Mouse (Mus musculus) naive thymus-derived CD4-positive, alpha-beta T cell, adult 5 months (primary cell): ENCODE data around the gene Gm2888. TPM values are rescaled to one million over a fixed set of nuclear protein-coding genes. Genes with fewer than 3 reads are reported as not detected.

Experiments used
- polyA plus RNA-seq: library from polyadenylated mRNA; unstranded; fragments of 100-300 nt; shearing (Covaris generic); gene quantifications from one replicate; pipeline ENCODE4 v1.2.1, GENCODE M21; 2017

Gene Gm2888
- not detected for polyA plus RNA-seq

DNA sequence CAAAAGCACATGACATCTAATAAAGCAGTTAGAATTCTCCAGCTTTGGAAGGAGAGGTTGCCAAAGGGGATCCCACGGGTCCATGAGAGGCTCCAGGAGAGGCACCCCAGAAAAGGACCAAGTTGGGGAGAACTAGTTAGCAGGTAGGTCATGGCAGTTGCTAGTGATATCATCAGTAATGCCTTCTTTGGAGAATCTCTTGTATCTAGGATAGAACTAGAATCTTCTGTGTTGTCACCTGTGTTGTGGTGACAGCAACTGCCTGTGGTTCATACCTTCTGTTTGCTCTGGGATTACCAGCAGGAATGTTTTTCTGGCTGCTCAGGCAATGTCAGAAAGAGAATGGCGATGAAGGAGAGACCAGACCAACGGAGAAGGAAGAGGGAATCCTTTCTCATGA, at the start of gene Gm2888:
TSS of gene Gm2888 (plus strand) at position 301 of the 400 bp plus-strand sequence.

DNA sequence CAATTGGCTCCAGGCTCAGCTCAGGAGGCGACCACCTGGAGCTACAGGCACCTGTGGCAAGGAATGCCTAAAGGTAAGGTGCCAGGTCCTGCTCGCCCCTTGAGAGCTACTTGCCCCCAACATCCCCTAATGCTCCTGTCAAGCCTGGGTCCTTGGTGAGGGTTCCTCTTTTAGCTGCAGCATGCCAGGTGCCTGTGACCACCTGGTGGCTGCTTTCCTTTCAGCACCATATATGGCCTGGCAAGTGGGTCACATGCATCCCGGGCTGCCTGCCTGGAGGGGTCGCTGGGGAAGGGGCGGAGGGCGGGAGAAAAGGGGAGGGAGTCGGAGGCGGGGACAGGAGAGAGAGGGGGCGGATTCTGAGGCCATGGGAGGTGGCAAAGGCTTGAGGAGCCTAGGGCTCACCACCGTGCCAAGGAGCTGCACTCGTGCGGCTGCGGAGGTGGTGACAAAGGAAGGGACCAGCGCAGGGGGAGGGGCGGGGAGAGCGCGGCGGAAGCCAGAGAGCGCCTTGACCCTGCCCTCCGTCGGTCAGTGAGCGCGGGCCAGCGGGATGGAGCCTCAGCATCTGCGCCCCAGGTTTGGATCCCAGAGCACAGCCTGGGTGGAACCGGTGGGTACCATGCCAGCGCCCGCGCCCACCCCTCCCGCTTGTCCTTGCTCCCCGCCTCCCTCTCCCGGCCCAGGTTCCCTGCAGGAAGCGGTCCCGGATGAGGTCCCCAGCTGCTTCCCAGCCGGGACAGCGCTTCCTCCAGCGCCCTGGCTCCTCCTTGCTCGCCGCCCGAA, 19.1 kb downstream of the Gm2888 start, which contains the start of gene Gm2897:
TSS of gene Gm2897 (plus strand) at position 559 of the 786 bp plus-strand sequence.

Other genes with a start within 250 kb of the Gm2888 start
- gene Gm2897, start 19.3 kb downstream of the Gm2888 start, polyA plus RNA-seq = not detected
- gene Gm10340, start 104.0 kb downstream of the Gm2888 start, polyA plus RNA-seq = not detected
- gene Gm5795, start 158.3 kb downstream of the Gm2888 start, polyA plus RNA-seq = not detected
- gene D830030K20Rik, start 178.5 kb downstream of the Gm2888 start, polyA plus RNA-seq = not detected